Mouse (Mus musculus): ENCODE measurements at regions not wholly inside any gene's neighbourhood (a gene's known extent, or its start where the extent isn't known, plus 50 kb on each side); places are given as distances from the start of the nearest gene placed in this dataset.

DNA sequence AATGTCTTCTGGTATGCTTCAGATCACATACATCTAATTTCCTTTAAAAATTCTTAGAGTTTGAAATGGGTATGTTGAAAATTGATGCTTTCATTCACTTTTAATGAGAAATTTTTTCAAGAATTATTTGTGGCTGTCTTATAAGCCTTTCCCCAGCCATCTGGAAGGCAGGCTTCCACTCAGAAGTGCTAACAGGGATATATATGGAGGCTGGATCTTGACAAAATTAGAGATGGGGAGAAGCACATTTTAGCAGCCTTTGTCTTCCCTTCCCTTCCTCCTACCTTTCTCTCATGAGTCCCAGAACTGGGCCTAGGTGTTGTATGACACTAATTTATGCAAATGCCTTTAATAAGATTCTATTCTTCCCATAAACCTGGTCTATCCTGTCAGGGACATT is 1387.8 kb upstream of the Lrrc6 start:
- Histone ChIP-seq H3K9ac (ENCODE audit: low read length) (no peak overlapping the region), H3K4me2 (ENCODE audit: low read depth, low read length) (no peak overlapping the region), H3K4me1 (ENCODE audit: control insufficient read depth, insufficient read depth, low read length) (no peaks in the 10 kb centered on the region), H3K36me3 (ENCODE audit: control insufficient read depth, insufficient read depth) (no peaks in the 10 kb centered on the region), H3K9me3 (replicated peaks; ENCODE audit: control insufficient read depth, low read length) (no peaks in the 10 kb centered on the region), H3K27me3 (ENCODE audit: control insufficient read depth, insufficient read depth, low read length) (no peaks in the 10 kb centered on the region), H3K4me3 (ENCODE audit: low read length) (no peak overlapping the region), H3K27ac (ENCODE audit: low read length) (no peak overlapping the region)
- no peak for ATAC-seq (replicated peaks; ENCODE audit: extremely low read depth, insufficient read depth, low FRiP score)

DNA sequence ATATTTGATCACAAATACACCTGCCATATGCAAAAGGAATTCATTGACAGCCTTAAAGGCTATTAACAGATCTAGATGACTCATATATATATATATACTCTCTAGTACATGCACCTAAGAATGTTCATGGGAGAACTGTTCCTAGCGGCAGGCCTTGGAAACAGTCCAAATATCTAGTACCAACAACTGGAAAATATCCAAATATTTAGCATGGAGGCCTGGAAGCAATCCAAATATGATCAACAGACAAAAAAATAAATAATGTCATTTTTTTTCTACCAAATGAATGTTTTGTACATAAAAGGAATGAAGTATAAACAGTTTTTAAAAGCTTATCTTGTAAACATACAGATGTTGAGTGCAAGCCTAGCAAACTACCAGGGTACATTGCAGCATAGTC is 1354.6 kb upstream of the Lrrc6 start:
- H3K27ac ChIP-seq (ENCODE audit: low read length) = no peak overlapping the region
- no peak overlapping the region for H3K4me3 ChIP-seq (ENCODE audit: low read length)
- no peak overlapping the region for H3K9ac ChIP-seq (ENCODE audit: low read length)
- H3K9me3 ChIP-seq (replicated peaks; ENCODE audit: control insufficient read depth, low read length) = no peaks in the 10 kb centered on the region
- no peaks in the 10 kb centered on the region for H3K4me1 ChIP-seq (ENCODE audit: control insufficient read depth, insufficient read depth, low read length)
- no peak overlapping the region for H3K4me2 ChIP-seq (ENCODE audit: low read depth, low read length)
- ATAC-seq (replicated peaks; ENCODE audit: extremely low read depth, insufficient read depth, low FRiP score) = no peak
- 22% methylated on average over 1 of the region's 1 CpGs for WGBS
- no peaks in the 10 kb centered on the region for H3K36me3 ChIP-seq (ENCODE audit: control insufficient read depth, insufficient read depth)
- H3K27me3 ChIP-seq (ENCODE audit: control insufficient read depth, insufficient read depth, low read length) = no peaks in the 10 kb centered on the region

- H3K9me3 ChIP-seq (replicated peaks; ENCODE audit: control insufficient read depth, low read length) = no peaks in the 10 kb centered on the region
- no peak overlapping the region for H3K9ac ChIP-seq (ENCODE audit: low read length)
- H3K27me3 ChIP-seq (ENCODE audit: control insufficient read depth, insufficient read depth, low read length) = no peaks in the 10 kb centered on the region
- no peak overlapping the region for H3K4me3 ChIP-seq (ENCODE audit: low read length)
- no peaks in the 10 kb centered on the region for H3K4me1 ChIP-seq (ENCODE audit: control insufficient read depth, insufficient read depth, low read length)
- H3K36me3 ChIP-seq (ENCODE audit: control insufficient read depth, insufficient read depth) = no peaks in the 10 kb centered on the region
- no peak for ATAC-seq (replicated peaks; ENCODE audit: extremely low read depth, insufficient read depth, low FRiP score)
- WGBS = 64% methylated on average over 3 of the region's 3 CpGs
- no peak overlapping the region for H3K27ac ChIP-seq (ENCODE audit: low read length)
- H3K4me2 ChIP-seq (ENCODE audit: low read depth, low read length) = no peak overlapping the region
Observed at GRCm38 (mm10) chr15:67850118-67850517, 1349.4 kb upstream of the Lrrc6 start.

DNA sequence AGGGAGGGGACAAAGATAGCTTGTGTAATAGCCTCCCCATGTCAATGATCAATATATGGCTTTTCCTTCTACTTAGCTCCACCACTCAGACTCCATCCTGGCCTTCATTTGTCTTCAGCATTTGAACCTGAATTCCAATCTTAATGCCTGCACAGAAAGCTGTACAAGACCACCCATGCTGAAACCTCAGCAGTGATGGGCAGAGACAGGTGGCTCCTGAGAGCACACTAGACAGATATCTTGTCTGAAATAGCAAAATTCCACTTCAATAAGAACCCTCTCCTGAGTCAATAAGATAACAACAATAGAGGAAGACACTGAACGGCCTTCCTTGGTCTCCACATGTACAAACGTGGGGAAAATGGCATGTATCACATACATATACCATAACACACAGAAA is 1345.0 kb upstream of the Lrrc6 start:
- no peaks in the 10 kb centered on the region for H3K27me3 ChIP-seq (ENCODE audit: control insufficient read depth, insufficient read depth, low read length)
- no peak overlapping the region for H3K4me3 ChIP-seq (ENCODE audit: low read length)
- H3K4me2 ChIP-seq (ENCODE audit: low read depth, low read length) = no peak overlapping the region
- H3K4me1 ChIP-seq (ENCODE audit: control insufficient read depth, insufficient read depth, low read length) = no peaks in the 10 kb centered on the region
- no peak for ATAC-seq (replicated peaks; ENCODE audit: extremely low read depth, insufficient read depth, low FRiP score)
- H3K36me3 ChIP-seq (ENCODE audit: control insufficient read depth, insufficient read depth) = no peaks in the 10 kb centered on the region
- H3K9ac ChIP-seq (ENCODE audit: low read length) = no peak overlapping the region
- WGBS = 66% methylated on average over 2 of the region's 2 CpGs
- no peak overlapping the region for H3K27ac ChIP-seq (ENCODE audit: low read length)
- H3K9me3 ChIP-seq (replicated peaks; ENCODE audit: control insufficient read depth, low read length) = no peaks in the 10 kb centered on the region

GRCm38 (mm10) chr15:67840671-67841070 is 1340.0 kb upstream of the Lrrc6 start:
- no peaks in the 10 kb centered on the region for H3K4me1 ChIP-seq (ENCODE audit: control insufficient read depth, insufficient read depth, low read length)
- no peaks in the 10 kb centered on the region for H3K9me3 ChIP-seq (replicated peaks; ENCODE audit: control insufficient read depth, low read length)
- 69% methylated on average over 3 of the region's 3 CpGs for WGBS
- no peak for ATAC-seq (replicated peaks; ENCODE audit: extremely low read depth, insufficient read depth, low FRiP score)
- no peak overlapping the region for H3K9ac ChIP-seq (ENCODE audit: low read length)
- no peaks in the 10 kb centered on the region for H3K27me3 ChIP-seq (ENCODE audit: control insufficient read depth, insufficient read depth, low read length)
- no peaks in the 10 kb centered on the region for H3K36me3 ChIP-seq (ENCODE audit: control insufficient read depth, insufficient read depth)
- H3K27ac ChIP-seq (ENCODE audit: low read length) = no peak overlapping the region
- no peak overlapping the region for H3K4me2 ChIP-seq (ENCODE audit: low read depth, low read length)
- H3K4me3 ChIP-seq (ENCODE audit: low read length) = no peak overlapping the region

GRCm38 (mm10) chr15:67825796-67826484 is 1325.2 kb upstream of the Lrrc6 start:
- Histone ChIP-seq H3K9ac (ENCODE audit: low read length) (no peak overlapping the region), H3K9me3 (replicated peaks; ENCODE audit: control insufficient read depth, low read length) (no peaks in the 10 kb centered on the region), H3K27ac (ENCODE audit: low read length) (no peak overlapping the region), H3K4me3 (ENCODE audit: low read length) (no peak overlapping the region), H3K4me2 (ENCODE audit: low read depth, low read length) (no peak overlapping the region), H3K4me1 (ENCODE audit: control insufficient read depth, insufficient read depth, low read length) (no peaks in the 10 kb centered on the region), H3K36me3 (ENCODE audit: control insufficient read depth, insufficient read depth) (no peaks in the 10 kb centered on the region), H3K27me3 (ENCODE audit: control insufficient read depth, insufficient read depth, low read length) (no peaks in the 10 kb centered on the region)
- 63% methylated on average over 4 of the region's 4 CpGs for WGBS
- no peak for ATAC-seq (replicated peaks; ENCODE audit: extremely low read depth, insufficient read depth, low FRiP score)

- Histone ChIP-seq H3K27ac (ENCODE audit: low read length) (no peak overlapping the region), H3K4me2 (ENCODE audit: low read depth, low read length) (no peak overlapping the region), H3K27me3 (ENCODE audit: control insufficient read depth, insufficient read depth, low read length) (no peaks in the 10 kb centered on the region), H3K9me3 (replicated peaks; ENCODE audit: control insufficient read depth, low read length) (no peaks in the 10 kb centered on the region), H3K4me1 (ENCODE audit: control insufficient read depth, insufficient read depth, low read length) (no peaks in the 10 kb centered on the region), H3K36me3 (ENCODE audit: control insufficient read depth, insufficient read depth) (no peaks in the 10 kb centered on the region), H3K4me3 (ENCODE audit: low read length) (no peak overlapping the region), H3K9ac (ENCODE audit: low read length) (no peak overlapping the region)
- ATAC-seq (replicated peaks; ENCODE audit: extremely low read depth, insufficient read depth, low FRiP score) = no peak
- WGBS = 55% methylated on average over 3 of the region's 3 CpGs
Observed at GRCm38 (mm10) chr15:67823226-67823625, 1322.5 kb upstream of the Lrrc6 start.

GRCm38 (mm10) chr15:67799871-67800270 is 1299.2 kb upstream of the Lrrc6 start:
- no peaks in the 10 kb centered on the region for H3K36me3 ChIP-seq (ENCODE audit: control insufficient read depth, insufficient read depth)
- no peak overlapping the region for H3K4me3 ChIP-seq (ENCODE audit: low read length)
- 68% methylated on average over 1 of the region's 1 CpGs for WGBS
- no peaks in the 10 kb centered on the region for H3K9me3 ChIP-seq (replicated peaks; ENCODE audit: control insufficient read depth, low read length)
- no peak overlapping the region for H3K9ac ChIP-seq (ENCODE audit: low read length)
- no peak overlapping the region for H3K4me2 ChIP-seq (ENCODE audit: low read depth, low read length)
- no peak for ATAC-seq (replicated peaks; ENCODE audit: extremely low read depth, insufficient read depth, low FRiP score)
- H3K27me3 ChIP-seq (ENCODE audit: control insufficient read depth, insufficient read depth, low read length) = no peaks in the 10 kb centered on the region
- H3K4me1 ChIP-seq (ENCODE audit: control insufficient read depth, insufficient read depth, low read length) = no peaks in the 10 kb centered on the region
- no peak overlapping the region for H3K27ac ChIP-seq (ENCODE audit: low read length)

DNA sequence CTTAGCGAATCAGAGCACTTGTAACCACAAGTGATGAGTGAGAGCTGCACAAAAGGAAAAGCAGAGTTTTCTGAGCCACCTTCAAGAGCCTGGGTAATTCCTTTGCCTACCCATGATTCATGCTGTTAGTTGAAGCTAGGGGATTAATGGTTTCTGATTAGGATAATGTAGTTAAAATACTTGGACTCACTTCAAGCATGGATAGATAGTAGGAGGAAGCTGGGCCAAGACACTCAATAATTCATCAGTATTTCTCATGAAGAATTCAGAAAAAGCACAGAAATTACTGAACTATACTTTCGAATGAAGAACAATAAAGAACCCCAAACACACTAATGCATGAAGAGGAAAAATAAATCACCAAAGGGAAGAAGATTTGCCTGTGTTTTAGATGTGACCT is 1294.9 kb upstream of the Lrrc6 start:
- 67% methylated on average over 2 of the region's 2 CpGs for WGBS
- no peak for ATAC-seq (replicated peaks; ENCODE audit: extremely low read depth, insufficient read depth, low FRiP score)
- no peak overlapping the region for H3K27ac ChIP-seq (ENCODE audit: low read length)
- H3K36me3 ChIP-seq (ENCODE audit: control insufficient read depth, insufficient read depth) = no peaks in the 10 kb centered on the region
- H3K27me3 ChIP-seq (ENCODE audit: control insufficient read depth, insufficient read depth, low read length) = no peaks in the 10 kb centered on the region
- no peak overlapping the region for H3K4me2 ChIP-seq (ENCODE audit: low read depth, low read length)
- H3K9me3 ChIP-seq (replicated peaks; ENCODE audit: control insufficient read depth, low read length) = no peaks in the 10 kb centered on the region
- H3K4me3 ChIP-seq (ENCODE audit: low read length) = no peak overlapping the region
- H3K4me1 ChIP-seq (ENCODE audit: control insufficient read depth, insufficient read depth, low read length) = no peaks in the 10 kb centered on the region
- H3K9ac ChIP-seq (ENCODE audit: low read length) = no peak overlapping the region
